Mouse (Mus musculus) MN1 (cell line): ENCODE measurements around the gene Arpc2.
"Not testable (repeated sequence)": the region's sequence is repeated elsewhere in the genome, so short reads cannot be mapped to it uniquely, and the experiment has no call there.

ENCODE experiments used
- DNase-seq: peaks from one replicate; pipeline ENCODE4 v3.0.0-alpha.2; 2016; ENCODE audit warnings: low spot score

Arpc2 gene

DNA sequence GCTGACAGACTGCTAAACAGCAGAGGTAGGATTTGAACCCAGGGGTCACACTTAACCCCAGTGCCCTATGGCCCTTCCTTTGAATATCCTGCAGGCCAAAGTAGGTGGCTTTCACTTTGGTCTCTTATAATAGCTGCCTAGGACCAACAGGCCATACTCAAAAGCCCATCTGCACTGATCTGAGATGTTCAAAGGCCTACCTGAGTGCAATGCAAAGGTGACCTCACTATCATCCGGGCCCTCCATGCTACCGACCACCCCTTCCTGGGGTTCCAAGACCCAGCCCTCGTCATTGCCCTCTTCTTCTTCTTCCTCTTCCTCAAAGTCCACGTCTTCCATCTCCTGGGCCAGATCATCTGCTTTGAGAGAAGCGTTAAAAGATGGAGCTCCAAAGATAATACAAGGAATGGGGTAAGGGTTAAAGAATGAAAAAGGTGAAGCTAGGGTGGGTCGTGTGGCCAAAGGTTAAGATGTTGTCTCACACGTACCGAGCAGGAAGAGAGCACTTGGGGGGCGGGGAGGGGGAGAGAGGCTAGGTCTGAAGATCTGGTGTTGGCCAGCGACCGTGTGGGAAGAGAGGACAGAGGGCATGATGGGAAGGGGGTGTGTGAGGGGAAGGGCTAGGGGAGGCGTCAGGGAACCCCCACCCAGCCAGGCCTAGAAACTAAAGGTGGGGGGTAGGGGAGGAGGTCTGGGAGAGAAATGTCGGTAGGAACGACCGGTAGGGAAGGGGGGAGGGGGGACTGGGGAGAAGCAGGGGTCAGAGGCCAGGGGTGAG is 48.0 kb downstream of the Arpc2 start:
- peak; percentile 73 for DNase-seq

DNA sequence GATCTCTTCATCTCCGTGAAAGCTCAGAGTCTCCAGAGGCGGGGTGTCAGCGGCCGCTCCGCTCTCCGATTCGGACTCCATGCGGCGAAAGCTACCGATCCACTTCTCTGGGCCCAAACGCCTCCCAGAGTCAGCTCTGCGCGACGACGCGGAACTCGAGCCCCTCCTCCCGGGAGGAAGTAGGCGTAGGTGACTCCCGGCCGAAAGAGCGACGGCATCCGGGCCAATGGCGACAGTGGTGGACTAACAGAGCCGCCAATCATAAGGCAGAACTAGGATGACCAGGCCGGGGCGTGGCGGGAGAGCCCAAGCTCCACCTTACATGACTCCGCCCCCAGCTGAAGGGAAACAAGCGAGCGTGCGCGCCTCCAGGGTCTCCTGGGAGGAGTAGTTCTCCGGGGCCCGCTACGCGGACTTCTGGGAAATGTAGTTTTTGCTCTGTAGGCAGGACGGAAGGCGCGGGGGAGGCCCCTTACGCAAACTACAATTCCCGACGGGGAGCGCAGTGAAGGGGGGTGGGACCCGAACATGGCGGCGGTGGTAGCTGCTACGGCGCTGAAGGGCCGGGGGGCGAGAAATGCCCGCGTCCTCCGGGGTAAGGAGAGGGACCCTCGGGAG is 48.8 kb downstream of the Arpc2 start, which contains the start of the genes Aamp and Pnkd:
Aamp (minus strand) TSS at position 196 of the 618 bp plus-strand sequence.
Pnkd (plus strand) TSS at position 388 of the 618 bp plus-strand sequence.
- peak; percentile 100 for DNase-seq

GRCm38 (mm10) chr1:74285212-74286010 is 49.5 kb downstream of the Arpc2 start:
- DNase-seq, result peak; percentile 60

DNA sequence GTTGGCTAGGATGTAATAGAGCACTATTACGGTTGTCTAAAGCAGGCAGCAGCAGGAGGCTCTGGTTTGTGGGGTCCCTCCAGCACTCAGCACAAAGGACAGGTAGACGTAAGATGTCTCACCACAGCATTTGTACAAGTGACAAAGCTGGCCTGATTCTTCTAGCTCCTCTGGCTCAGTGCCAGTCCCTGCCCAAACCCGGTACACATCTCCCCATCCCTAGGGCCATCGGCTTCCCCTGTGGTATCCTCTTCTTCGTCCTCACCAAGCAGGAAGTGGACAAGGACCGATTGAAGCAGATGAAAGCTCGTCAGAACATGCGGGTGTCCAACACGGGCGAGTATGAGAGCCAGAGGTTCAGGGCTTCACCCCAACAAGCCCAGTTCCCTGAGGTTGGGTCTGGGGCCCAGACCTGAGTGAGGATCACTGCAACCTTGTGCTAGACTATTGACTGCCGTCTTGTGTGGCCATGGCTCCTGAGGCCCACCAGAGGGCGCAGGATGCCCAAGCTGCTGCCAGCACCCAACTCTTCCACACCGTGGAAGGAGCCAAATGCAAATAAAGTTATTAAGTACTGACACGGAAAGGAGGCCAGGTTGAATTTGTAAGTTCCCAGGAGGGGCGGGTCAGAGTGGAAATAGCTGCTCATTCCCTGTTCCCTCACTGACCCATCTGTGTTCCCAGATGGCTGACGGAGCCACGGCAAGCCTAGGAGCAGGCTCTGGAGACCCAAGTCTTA is 51.2 kb downstream of the Arpc2 start:
- not testable (repeated sequence) for DNase-seq

GRCm38 (mm10) chr1:74288327-74288726 is 52.4 kb downstream of the Arpc2 start:
- DNase-seq, result no peak

DNA sequence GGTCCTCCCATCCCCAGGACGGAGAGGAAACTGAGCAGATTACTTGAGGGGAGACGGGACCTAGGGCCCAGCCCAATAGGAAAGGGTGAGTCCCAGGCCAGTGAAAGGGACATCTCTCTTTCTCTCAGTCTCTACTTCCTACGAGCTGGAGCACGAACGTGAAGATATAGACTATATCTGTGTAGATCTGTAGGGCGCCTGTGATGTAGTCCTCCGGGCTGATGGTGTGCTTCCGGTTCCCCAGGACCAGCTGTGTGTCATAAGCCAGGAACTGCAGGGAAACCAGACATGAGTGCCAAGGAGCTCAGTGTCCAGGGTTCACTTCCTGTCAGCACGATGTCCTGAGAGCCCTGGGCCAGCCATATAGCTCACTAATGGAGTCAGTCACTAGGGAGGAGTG is 53.4 kb downstream of the Arpc2 start:
- no peak for DNase-seq

- no peak for DNase-seq
These were observed 53.9 kb downstream of the Arpc2 start for GRCm38 (mm10) chr1:74289740-74290139.

- DNase-seq, result no peak
These were observed 54.3 kb downstream of the Arpc2 start for GRCm38 (mm10) chr1:74290141-74290540.

GRCm38 (mm10) chr1:74292331-74293020 is 56.6 kb downstream of the Arpc2 start:
- no peak for DNase-seq

- no peak for DNase-seq
These were observed 57.5 kb downstream of the Arpc2 start for GRCm38 (mm10) chr1:74293306-74293960.

GRCm38 (mm10) chr1:74294090-74294643 is 58.3 kb downstream of the Arpc2 start:
- DNase-seq, result no peak

- DNase-seq, result peak; percentile 54
These were observed 59.0 kb downstream of the Arpc2 start for GRCm38 (mm10) chr1:74294733-74295455.

- peak; percentile 96 for DNase-seq
These were observed 59.7 kb downstream of the Arpc2 start for GRCm38 (mm10) chr1:74295456-74296171.

GRCm38 (mm10) chr1:74296477-74296876 is 60.6 kb downstream of the Arpc2 start:
- peak; percentile 38 for DNase-seq

GRCm38 (mm10) chr1:74297269-74297668 is 61.4 kb downstream of the Arpc2 start:
- DNase-seq, result peak; percentile 55

- DNase-seq, result no peak
These were observed 62.4 kb downstream of the Arpc2 start for GRCm38 (mm10) chr1:74298157-74298750.

GRCm38 (mm10) chr1:74298996-74299395 is 63.1 kb downstream of the Arpc2 start:
- no peak for DNase-seq

DNA sequence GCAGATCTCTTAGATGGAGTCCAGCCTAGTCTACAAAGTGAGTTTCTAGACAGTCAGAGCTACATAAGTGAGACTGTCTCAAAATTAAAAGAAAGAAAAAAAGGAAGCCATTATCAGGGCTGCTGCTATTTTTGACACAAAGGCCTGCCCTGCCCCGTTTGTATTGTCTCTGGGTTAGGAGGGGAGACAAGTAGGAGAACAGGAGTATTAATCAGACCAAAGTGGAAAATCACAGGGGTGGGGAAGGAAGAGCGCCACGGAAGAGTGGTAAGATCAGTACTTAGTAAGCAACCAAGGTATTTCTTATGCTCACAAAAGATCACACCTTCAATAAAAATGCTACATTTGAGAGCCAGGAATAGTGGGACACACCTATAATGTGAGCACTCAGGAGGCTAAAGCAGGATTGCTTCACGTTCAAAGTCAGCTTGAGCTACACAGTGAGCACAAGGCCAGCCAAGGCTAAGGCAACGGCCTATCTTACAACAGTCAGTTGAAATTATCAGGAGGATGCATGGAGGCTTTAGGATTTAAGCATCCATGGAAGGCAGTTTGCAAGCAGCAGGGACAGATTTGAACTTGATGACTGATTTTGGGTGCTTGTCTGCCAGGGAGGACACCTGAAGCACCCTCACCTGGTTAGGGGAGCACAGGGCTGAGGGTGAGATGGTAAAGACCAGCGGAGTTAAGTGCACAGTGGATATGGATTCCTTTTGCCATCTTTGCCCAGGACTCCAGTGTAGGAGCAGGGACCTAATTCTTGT is 64.6 kb downstream of the Arpc2 start:
- DNase-seq, result no peak
